Mouse (Mus musculus) megakaryocyte, embryonic 14.5 days (primary cell): Measurements from ENCODE around the gene Gle1.

Source experiments
- FLI1 ChIP-seq: IDR thresholded peaks from 2 replicates; pipeline ENCODE4 v1.6.1; 2012; ENCODE audit warnings: low read length, inconsistent platforms, mixed read lengths
- GATA1 ChIP-seq: IDR thresholded peaks from 3 replicates; pipeline ENCODE4 v1.6.1; 2012; ENCODE audit warnings: mixed read lengths, low read length, inconsistent platforms, borderline replicate concordance

GRCm38 (mm10) chr2:29934906-29935599 lies at the start of gene Gle1:
- TF ChIP-seq GATA1 (no peak), FLI1 (peak; percentile 99)
